Mouse (Mus musculus): ENCODE measurements at regions not wholly inside any gene's neighbourhood (a gene's known extent, or its start where the extent isn't known, plus 50 kb on each side); places are given as distances from the start of the nearest gene placed in this dataset.

DNA sequence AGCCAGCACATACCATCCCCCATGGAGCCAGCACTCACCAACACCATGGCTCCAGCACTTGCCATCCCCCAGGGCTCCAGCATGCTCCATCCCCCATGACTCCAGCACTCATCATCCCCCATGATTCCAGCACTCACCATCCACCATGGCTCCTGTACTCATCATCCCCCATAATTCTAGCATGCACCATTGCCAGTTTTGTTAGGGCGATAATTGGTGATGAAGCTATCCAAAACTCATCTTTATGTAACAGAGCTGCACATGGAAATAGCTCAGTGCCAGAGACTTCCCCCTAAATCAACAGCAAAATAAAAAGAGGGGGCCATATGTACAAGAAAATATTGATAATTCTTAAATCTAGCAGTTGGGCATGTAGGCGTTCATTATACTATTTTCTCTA lies 188.9 kb upstream of the Gadl1 start:
- Histone ChIP-seq H3K27me3 (ENCODE audit: control insufficient read depth) (no peaks in the 10 kb centered on the region), H3K4me1 (ENCODE audit: control insufficient read depth) (no peaks in the 10 kb centered on the region), H3K9me3 (ENCODE audit: control insufficient read depth, low read length) (no peaks in the 10 kb centered on the region; the same call in 1 of the 2 replicates), H3K4me3 (replicated peaks) (no peak overlapping the region), H3K36me3 (ENCODE audit: control insufficient read depth) (no peaks in the 10 kb centered on the region)
- no peak for TF ChIP-seq TAL1 (IDR thresholded peaks at IDR 0.05; ENCODE audit: low read length)
- TF ChIP-seq GATA1 (IDR thresholded peaks at IDR 0.05; ENCODE audit: low read length), result no peak

DNA sequence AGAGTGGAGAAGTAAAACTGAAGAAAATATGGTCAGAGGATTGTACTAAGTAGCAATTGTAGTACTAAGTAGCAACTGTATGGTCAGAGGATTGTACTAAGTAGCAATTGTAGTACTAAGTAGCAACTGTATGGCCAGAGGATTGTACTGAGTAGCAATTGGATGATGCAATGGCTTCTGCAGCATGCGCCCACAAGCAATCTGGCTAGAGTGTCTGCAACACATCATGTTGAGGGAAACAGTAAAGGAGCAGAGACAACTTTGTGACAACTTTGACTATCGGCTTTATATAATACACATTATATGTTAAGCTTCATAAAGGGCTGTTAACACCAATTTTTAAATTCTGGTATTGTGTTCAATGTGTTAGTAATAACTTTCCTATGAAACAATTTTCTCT lies 188.4 kb upstream of the Gadl1 start:
- Histone ChIP-seq H3K27me3 (ENCODE audit: control insufficient read depth) (no peaks in the 10 kb centered on the region), H3K4me3 (replicated peaks) (no peak overlapping the region), H3K4me1 (ENCODE audit: control insufficient read depth) (no peaks in the 10 kb centered on the region), H3K9me3 (ENCODE audit: control insufficient read depth, low read length) (no peaks in the 10 kb centered on the region; the same call in 1 of the 2 replicates), H3K36me3 (ENCODE audit: control insufficient read depth) (no peaks in the 10 kb centered on the region)
- no peak for TF ChIP-seq TAL1 (IDR thresholded peaks at IDR 0.05; ENCODE audit: low read length)
- TF ChIP-seq GATA1 (IDR thresholded peaks at IDR 0.05; ENCODE audit: low read length), result no peak

DNA sequence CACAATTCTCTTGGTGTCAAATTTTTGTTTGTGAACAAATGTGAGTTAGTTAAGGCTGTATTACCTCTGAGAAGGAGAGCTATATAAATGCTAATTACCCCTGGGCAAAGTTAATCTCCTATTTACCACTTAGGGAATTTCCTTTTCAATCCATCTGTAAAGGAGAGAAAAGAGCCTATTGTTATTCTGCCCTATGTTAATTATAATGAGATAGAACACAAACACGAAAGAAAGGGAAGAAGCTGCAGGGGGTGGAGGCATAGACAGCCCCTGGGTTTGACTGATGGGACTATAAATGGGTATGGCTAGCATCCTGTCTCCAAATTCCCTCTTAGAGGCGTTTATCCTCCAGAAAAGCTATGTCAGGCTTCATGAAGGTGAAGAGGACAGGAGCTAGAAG lies 185.2 kb upstream of the Gadl1 start:
- Histone ChIP-seq H3K27me3 (ENCODE audit: control insufficient read depth) (no peaks in the 10 kb centered on the region), H3K9me3 (ENCODE audit: control insufficient read depth, low read length) (no peaks in the 10 kb centered on the region; the same call in 1 of the 2 replicates), H3K4me3 (replicated peaks) (no peak overlapping the region), H3K36me3 (ENCODE audit: control insufficient read depth) (no peaks in the 10 kb centered on the region), H3K4me1 (ENCODE audit: control insufficient read depth) (no peaks in the 10 kb centered on the region)
- no peak for TF ChIP-seq TAL1 (IDR thresholded peaks at IDR 0.05; ENCODE audit: low read length)

DNA sequence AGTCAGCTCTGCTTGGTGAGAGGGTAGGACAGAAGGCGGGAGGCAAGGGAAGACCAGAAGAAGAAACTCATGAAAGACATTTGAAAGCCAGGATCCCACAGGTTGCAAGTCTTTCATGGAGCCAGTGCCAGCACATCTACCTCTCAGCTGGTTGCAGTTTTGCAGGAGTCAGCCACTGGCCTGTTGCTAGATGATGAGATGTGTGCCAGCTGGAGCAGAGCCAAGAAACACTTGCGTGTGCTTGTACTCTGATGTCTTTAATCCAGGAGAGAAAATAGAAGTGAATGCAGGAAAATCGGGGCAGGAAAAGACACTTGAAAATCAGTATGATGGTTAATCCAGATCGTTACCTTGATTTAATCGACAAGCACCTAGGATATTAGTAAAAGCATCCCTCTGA lies 181.9 kb upstream of the Gadl1 start:
- TF ChIP-seq TAL1 (IDR thresholded peaks at IDR 0.05; ENCODE audit: low read length), result no peak
- no peak for TF ChIP-seq GATA1 (IDR thresholded peaks at IDR 0.05; ENCODE audit: low read length)
- H3K4me1 ChIP-seq (ENCODE audit: control insufficient read depth), result no peaks in the 10 kb centered on the region
- H3K9me3 ChIP-seq (ENCODE audit: control insufficient read depth, low read length), result no peaks in the 10 kb centered on the region
- H3K36me3 ChIP-seq (ENCODE audit: control insufficient read depth), result no peaks in the 10 kb centered on the region
- H3K27me3 ChIP-seq (ENCODE audit: control insufficient read depth), result no peaks in the 10 kb centered on the region
- no peak overlapping the region for H3K4me3 ChIP-seq (replicated peaks)

DNA sequence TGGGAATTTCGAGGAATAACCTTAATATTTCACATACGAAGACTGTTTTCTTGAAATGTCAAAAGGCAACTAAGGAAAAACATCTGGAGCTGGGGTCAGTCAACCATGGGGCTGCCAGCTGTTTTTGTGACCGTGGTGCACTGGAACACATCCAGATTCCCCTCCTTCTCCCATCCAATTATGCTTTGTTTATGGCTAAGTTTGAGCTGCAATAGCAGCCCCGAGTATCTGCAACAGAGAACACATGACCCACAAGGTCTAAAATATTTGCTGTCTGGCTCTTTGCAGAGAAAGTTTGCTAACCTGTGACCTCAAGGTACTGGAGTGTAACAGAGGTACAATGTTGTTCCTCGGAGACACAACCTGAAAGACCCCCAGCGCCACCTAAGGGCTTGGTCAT lies 177.7 kb upstream of the Gadl1 start:
- Histone ChIP-seq H3K9me3 (ENCODE audit: control insufficient read depth, low read length) (no peaks in the 10 kb centered on the region), H3K27me3 (ENCODE audit: control insufficient read depth) (no peaks in the 10 kb centered on the region), H3K4me3 (replicated peaks) (no peak overlapping the region), H3K4me1 (ENCODE audit: control insufficient read depth) (no peaks in the 10 kb centered on the region), H3K36me3 (ENCODE audit: control insufficient read depth) (no peaks in the 10 kb centered on the region)
- TF ChIP-seq TAL1 (IDR thresholded peaks at IDR 0.05; ENCODE audit: low read length), result no peak
- TF ChIP-seq GATA1 (IDR thresholded peaks at IDR 0.05; ENCODE audit: low read length), result no peak

DNA sequence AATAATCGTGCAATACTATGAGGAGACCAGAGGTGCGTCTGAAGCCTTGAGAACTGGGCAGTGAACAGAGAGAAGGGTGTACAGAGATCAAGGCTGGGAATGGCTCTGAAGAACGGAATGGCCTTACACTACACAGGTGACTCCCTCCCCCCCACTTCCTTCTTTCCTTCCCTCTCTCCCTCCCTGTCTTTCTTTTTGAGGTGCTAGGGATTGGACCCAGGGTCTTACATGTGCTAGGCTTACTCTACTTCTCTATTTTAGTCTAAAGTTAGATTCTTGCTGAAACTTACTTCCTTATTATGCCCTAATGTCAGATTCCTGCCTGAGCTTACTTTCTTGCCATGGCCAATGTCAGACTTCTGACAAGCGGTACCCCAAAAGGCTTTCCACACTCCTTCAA lies 176.2 kb upstream of the Gadl1 start:
- Histone ChIP-seq H3K4me3 (replicated peaks) (no peak overlapping the region), H3K27me3 (ENCODE audit: control insufficient read depth) (no peaks in the 10 kb centered on the region), H3K9me3 (ENCODE audit: control insufficient read depth, low read length) (no peaks in the 10 kb centered on the region), H3K4me1 (ENCODE audit: control insufficient read depth) (no peaks in the 10 kb centered on the region), H3K36me3 (ENCODE audit: control insufficient read depth) (no peaks in the 10 kb centered on the region)
- TF ChIP-seq GATA1 (IDR thresholded peaks at IDR 0.05; ENCODE audit: low read length) (no peak), TAL1 (IDR thresholded peaks at IDR 0.05; ENCODE audit: low read length) (no peak)

DNA sequence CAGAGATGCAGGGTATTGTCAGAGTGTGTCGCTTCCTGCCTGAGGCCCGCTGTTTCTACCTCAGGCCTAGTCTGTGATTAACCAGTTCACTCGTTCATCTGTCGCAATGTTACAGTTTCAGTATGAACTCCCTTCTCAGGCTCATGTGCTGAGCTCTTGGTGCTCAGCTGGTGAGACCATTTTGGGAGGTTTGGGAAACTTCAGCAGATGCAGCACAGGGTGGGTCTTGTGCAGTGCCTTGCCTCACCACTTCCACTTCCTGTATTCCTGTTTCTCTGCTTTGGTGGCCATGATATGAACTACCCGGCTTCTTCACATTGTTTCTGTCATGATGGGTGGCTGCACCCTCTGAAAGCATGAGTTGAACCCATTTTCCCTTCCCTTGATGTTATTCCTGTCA lies 169.3 kb upstream of the Gadl1 start:
- Histone ChIP-seq H3K9me3 (ENCODE audit: control insufficient read depth, low read length) (peaks cover 2% of the 10 kb centered on the region; the same call in 1 of the 2 replicates), H3K4me1 (ENCODE audit: control insufficient read depth) (no peaks in the 10 kb centered on the region), H3K36me3 (ENCODE audit: control insufficient read depth) (no peaks in the 10 kb centered on the region), H3K27me3 (ENCODE audit: control insufficient read depth) (no peaks in the 10 kb centered on the region), H3K4me3 (replicated peaks) (no peak overlapping the region)
- TF ChIP-seq GATA1 (IDR thresholded peaks at IDR 0.05; ENCODE audit: low read length) (no peak), TAL1 (IDR thresholded peaks at IDR 0.05; ENCODE audit: low read length) (no peak)

DNA sequence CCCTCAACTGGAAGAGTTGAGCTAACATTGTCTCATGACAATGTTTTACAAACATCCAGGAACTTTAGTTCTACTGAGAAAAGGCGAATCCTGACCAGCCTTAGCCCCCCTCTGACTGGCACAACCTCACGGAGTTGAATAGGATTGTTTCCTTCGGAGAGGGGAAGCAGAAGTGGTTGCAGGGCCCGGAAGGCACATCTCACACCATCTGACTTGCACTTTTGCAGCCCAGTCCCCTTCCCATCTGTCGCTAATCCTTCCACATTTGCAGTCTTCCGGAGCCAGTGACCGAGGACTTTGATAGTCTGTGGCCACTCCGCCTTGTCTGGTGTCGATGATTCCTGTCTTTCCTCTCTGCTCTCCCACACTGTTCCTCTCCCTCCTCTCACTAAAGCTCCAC lies 162.8 kb upstream of the Gadl1 start:
- TF ChIP-seq TAL1 (IDR thresholded peaks at IDR 0.05; ENCODE audit: low read length), result no peak
- no peak for TF ChIP-seq GATA1 (IDR thresholded peaks at IDR 0.05; ENCODE audit: low read length)

DNA sequence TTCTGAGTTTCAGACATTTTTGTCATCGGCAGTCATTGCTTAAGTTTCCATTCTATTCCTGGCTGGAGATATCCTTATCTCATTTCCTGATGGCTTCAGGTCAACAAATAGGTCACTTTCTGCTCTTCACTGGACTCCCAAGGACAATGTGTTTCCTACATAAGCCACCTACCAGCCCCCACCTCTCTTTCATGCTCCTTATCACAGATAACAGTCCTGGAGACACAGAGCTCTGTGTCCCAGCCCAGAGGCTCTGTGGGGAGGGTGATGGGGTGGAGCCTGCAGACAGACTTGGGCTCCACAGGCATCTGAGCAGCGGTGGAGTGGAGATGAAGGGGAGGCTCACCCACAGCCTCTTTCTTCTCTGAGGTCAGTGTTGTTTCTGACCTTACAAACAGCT lies 148.8 kb upstream of the Gadl1 start:
- TF ChIP-seq GATA1 (IDR thresholded peaks at IDR 0.05; ENCODE audit: low read length), result no peak
- TF ChIP-seq TAL1 (IDR thresholded peaks at IDR 0.05; ENCODE audit: low read length), result no peak
- Histone ChIP-seq H3K9me3 (ENCODE audit: control insufficient read depth, low read length) (peaks cover 8% of the 10 kb centered on the region), H3K27me3 (ENCODE audit: control insufficient read depth) (no peaks in the 10 kb centered on the region), H3K4me3 (replicated peaks) (no peak overlapping the region), H3K4me1 (ENCODE audit: control insufficient read depth) (no peaks in the 10 kb centered on the region), H3K36me3 (ENCODE audit: control insufficient read depth) (no peaks in the 10 kb centered on the region)

More for the DNA sequence above, 162.8 kb upstream of the Gadl1 start:
- Histone ChIP-seq H3K4me3 (replicated peaks) (no peak overlapping the region), H3K4me1 (ENCODE audit: control insufficient read depth) (no peaks in the 10 kb centered on the region), H3K9me3 (ENCODE audit: control insufficient read depth, low read length) (peaks cover 2% of the 10 kb centered on the region; the same call in 1 of the 2 replicates), H3K27me3 (ENCODE audit: control insufficient read depth) (no peaks in the 10 kb centered on the region), H3K36me3 (ENCODE audit: control insufficient read depth) (no peaks in the 10 kb centered on the region)

DNA sequence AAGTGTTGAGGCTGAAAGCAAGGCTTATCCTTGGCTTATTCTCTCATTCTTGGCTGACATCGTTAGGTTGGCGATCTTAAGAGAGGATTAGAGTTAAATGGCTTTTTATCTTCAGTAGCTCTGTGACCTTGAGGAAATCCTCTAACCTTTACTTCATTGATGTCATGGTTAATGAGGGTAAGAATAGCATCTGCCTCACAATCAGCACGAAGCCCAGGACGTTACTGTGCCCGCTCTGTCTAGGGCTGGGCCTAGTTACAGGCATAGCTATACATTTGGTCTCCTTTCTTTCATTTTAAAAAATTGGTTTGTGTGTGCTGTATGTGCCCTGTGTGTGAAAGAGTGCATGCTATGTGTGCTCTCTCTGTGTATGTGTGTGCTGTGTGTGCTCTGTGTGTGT lies 145.1 kb upstream of the Gadl1 start:
- H3K9me3 ChIP-seq (ENCODE audit: control insufficient read depth, low read length), result peaks cover 9% of the 10 kb centered on the region
- no peaks in the 10 kb centered on the region for H3K27me3 ChIP-seq (ENCODE audit: control insufficient read depth)

More for the DNA sequence above, 145.1 kb upstream of the Gadl1 start:
- no peaks in the 10 kb centered on the region for H3K4me1 ChIP-seq (ENCODE audit: control insufficient read depth)
- H3K4me3 ChIP-seq (replicated peaks), result no peak overlapping the region
- TF ChIP-seq GATA1 (IDR thresholded peaks at IDR 0.05; ENCODE audit: low read length) (no peak), TAL1 (IDR thresholded peaks at IDR 0.05; ENCODE audit: low read length) (no peak)
- no peaks in the 10 kb centered on the region for H3K36me3 ChIP-seq (ENCODE audit: control insufficient read depth)
